Mouse (Mus musculus) monocyte, adult 5-6 weeks (primary cell): ENCODE results near the gene Kitl. TPM values are rescaled to one million over a fixed set of nuclear protein-coding genes. Genes with fewer than 3 reads are reported as not detected.

Experiments
- ATAC-seq: fragments of 153-309, 156-312 bp; replicated peaks from 2 replicates; pipeline ENCODE4 v1.8.0; 2017; ENCODE audit warnings: mild to moderate bottlenecking; ENCODE audit not compliant: low TSS enrichment, insufficient number of reproducible peaks, severe bottlenecking, poor library complexity, low FRiP score
- total RNA-seq: library from RNA; stranded (forward); fragments of 200-1000, 200-491, 200-594 nt; gene quantifications from 3 replicates; pipeline ENCODE4 v1.2.3, GENCODE M21; 2017

Gene Kitl
- total RNA-seq, 1 experiment from 2014 or later: not detected

- ATAC-seq: no peak
These were observed 50.3 kb downstream of the Kitl start for GRCm38 (mm10) chr10:100065529-100066301.

- ATAC-seq: no peak
These were observed 50.9 kb downstream of the Kitl start for GRCm38 (mm10) chr10:100066374-100066773.

- no peak for ATAC-seq
These were observed 57.2 kb downstream of the Kitl start for GRCm38 (mm10) chr10:100072641-100073040.

GRCm38 (mm10) chr10:100073092-100073491, 57.7 kb downstream of the Kitl start:
- ATAC-seq: no peak

- ATAC-seq: no peak
These were observed 85.7 kb downstream of the Kitl start for GRCm38 (mm10) chr10:100101115-100101514.

GRCm38 (mm10) chr10:100111209-100111608, 95.8 kb downstream of the Kitl start:
- no peak for ATAC-seq

- ATAC-seq: no peak
These were observed 100.1 kb downstream of the Kitl start for GRCm38 (mm10) chr10:100115570-100115969.

- no peak for ATAC-seq
These were observed 109.0 kb downstream of the Kitl start for GRCm38 (mm10) chr10:100124452-100124851.

GRCm38 (mm10) chr10:100127837-100128743, 112.7 kb downstream of the Kitl start:
- ATAC-seq: no peak

- ATAC-seq: no peak
These were observed 116.2 kb downstream of the Kitl start for GRCm38 (mm10) chr10:100131657-100132056.

GRCm38 (mm10) chr10:100132304-100132703, 116.9 kb downstream of the Kitl start:
- no peak for ATAC-seq

GRCm38 (mm10) chr10:100138552-100138951, 123.1 kb downstream of the Kitl start:
- ATAC-seq: no peak

- ATAC-seq: no peak
These were observed 132.7 kb downstream of the Kitl start for GRCm38 (mm10) chr10:100148123-100148522.
